Mouse (Mus musculus) R1 (cell line): ENCODE measurements around the gene Alg14.

Experiments used
- DNase-seq: peaks from one replicate; pipeline ENCODE4 v3.0.0-alpha.2; 2018; ENCODE audit warnings: low read depth, low spot score

Alg14 gene

GRCm38 (mm10) chr3:121291560-121292258, at the start of gene Alg14:
Gene Alg14 (plus strand): TSS chr3:121291773.
- DNase-seq = peak; percentile 99

GRCm38 (mm10) chr3:121242111-121242936, 49.2 kb upstream of the Alg14 start:
- DNase-seq = no peak

GRCm38 (mm10) chr3:121242941-121243340, 48.6 kb upstream of the Alg14 start:
- no peak for DNase-seq

GRCm38 (mm10) chr3:121250048-121250447, 41.5 kb upstream of the Alg14 start:
- no peak for DNase-seq

- DNase-seq = no peak
These were observed 40.8 kb upstream of the Alg14 start for GRCm38 (mm10) chr3:121250576-121251433.

GRCm38 (mm10) chr3:121255501-121255900, 36.1 kb upstream of the Alg14 start:
- DNase-seq = no peak

GRCm38 (mm10) chr3:121256131-121256530, 35.4 kb upstream of the Alg14 start:
- DNase-seq = no peak

GRCm38 (mm10) chr3:121257418-121257817, 34.2 kb upstream of the Alg14 start:
- DNase-seq = no peak

GRCm38 (mm10) chr3:121258521-121259478, 32.8 kb upstream of the Alg14 start:
- DNase-seq = peak; percentile 38

- DNase-seq = no peak
These were observed 31.5 kb upstream of the Alg14 start for GRCm38 (mm10) chr3:121260041-121260440.

- no peak for DNase-seq
These were observed 30.7 kb upstream of the Alg14 start for GRCm38 (mm10) chr3:121260831-121261230.

GRCm38 (mm10) chr3:121261251-121261650, 30.3 kb upstream of the Alg14 start:
- no peak for DNase-seq

GRCm38 (mm10) chr3:121261939-121262520, 29.5 kb upstream of the Alg14 start:
- DNase-seq = peak; percentile 31

GRCm38 (mm10) chr3:121262521-121263204, 28.9 kb upstream of the Alg14 start:
- DNase-seq = peak; percentile 54

GRCm38 (mm10) chr3:121263205-121263548, 28.4 kb upstream of the Alg14 start:
- DNase-seq = peak; percentile 51

- no peak for DNase-seq
These were observed 27.3 kb upstream of the Alg14 start for GRCm38 (mm10) chr3:121264242-121264641.

- DNase-seq = no peak
These were observed 24.3 kb upstream of the Alg14 start for GRCm38 (mm10) chr3:121267283-121267682.

- DNase-seq = no peak
These were observed 19.0 kb upstream of the Alg14 start for GRCm38 (mm10) chr3:121272577-121272976.

- DNase-seq = no peak
These were observed 17.6 kb upstream of the Alg14 start for GRCm38 (mm10) chr3:121274010-121274409.

- DNase-seq = no peak
These were observed 14.6 kb upstream of the Alg14 start for GRCm38 (mm10) chr3:121277009-121277408.
